Mouse (Mus musculus): ENCODE measurements around the gene Olfr155.

The Olfr155 gene

DNA sequence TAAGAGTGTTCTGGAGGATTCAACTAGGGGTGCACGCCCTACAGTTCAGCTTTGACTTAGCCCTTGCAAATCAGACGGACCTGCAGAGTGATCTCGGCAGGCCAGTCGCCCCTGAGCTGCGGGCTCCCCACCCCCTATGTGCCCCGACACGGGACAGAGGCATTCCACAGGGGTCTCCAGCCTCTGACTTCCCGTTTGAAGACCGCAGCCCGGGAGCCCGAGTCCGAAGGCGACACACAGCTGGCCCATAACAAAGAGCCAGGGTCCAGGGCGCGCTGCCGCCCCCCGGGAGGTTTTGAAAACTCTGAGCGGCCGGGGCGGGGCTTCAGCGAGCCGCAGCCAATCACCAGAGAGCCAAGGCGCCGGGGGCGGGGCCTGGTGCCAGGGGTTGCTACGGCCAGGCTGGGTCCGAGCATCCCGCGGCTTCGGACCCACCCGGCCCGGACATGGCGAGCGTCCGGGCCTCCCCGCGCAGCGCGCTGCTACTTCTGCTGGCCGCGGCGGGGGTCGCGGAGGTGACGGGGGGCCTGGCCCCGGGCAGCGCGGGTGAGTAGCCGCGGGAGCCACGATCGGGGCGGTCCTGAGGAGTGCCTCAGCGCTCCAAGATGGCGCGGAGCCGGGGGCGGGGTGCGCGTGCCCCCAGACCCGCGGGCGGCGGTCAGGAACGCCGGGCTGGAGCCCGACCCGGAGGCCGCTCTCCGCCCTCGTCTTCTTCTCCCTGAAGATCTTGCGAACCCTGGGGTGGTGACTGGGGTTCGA lies 24.0 kb downstream of the Olfr155 start, which contains the start of gene Reck:
Gene Reck, plus strand, starts transcription at position 371 of the 759 bp plus-strand sequence.
- Histone ChIP-seq H3K27me3 (ENCODE audit: control insufficient read depth, insufficient read depth, low read length, poor library complexity, severe bottlenecking) (no peaks in the 10 kb centered on the region), H3K36me3 (ENCODE audit: control insufficient read depth, insufficient read depth, low read length, poor library complexity, severe bottlenecking) (no peaks in the 10 kb centered on the region)
- DNase-seq (ENCODE audit: low read depth, low spot score), result peak; percentile 54

DNA sequence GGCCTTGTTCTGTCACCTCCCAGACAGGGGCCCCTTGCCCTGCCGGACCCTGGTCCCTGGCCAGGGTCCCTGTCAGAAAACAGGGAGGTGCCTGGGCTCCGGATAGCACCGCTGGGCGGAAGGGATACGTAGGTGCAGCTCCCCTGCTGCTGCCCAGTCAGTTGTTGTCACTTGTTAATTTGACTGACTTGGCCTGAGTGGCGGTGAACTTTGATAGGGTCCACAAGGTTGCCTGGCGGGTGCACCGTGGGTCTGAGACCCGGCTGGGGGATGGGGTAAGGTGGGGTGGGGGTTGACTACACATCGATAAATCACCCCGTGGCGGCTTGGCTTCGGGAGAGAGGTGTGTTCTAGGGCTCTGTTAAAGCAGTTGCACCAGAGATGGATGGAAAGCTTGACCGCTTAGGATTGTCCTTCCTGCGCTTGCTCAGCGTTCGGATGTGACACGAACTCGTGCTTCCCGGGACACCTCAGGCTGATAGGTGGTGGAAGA lies 24.6 kb downstream of the Olfr155 start:
- H3K27me3 ChIP-seq (ENCODE audit: control insufficient read depth, insufficient read depth, low read length, poor library complexity, severe bottlenecking), result no peaks in the 10 kb centered on the region
- H3K36me3 ChIP-seq (ENCODE audit: control insufficient read depth, insufficient read depth, low read length, poor library complexity, severe bottlenecking), result no peaks in the 10 kb centered on the region
- peak; percentile 11 for DNase-seq (ENCODE audit: low read depth, low spot score)

DNA sequence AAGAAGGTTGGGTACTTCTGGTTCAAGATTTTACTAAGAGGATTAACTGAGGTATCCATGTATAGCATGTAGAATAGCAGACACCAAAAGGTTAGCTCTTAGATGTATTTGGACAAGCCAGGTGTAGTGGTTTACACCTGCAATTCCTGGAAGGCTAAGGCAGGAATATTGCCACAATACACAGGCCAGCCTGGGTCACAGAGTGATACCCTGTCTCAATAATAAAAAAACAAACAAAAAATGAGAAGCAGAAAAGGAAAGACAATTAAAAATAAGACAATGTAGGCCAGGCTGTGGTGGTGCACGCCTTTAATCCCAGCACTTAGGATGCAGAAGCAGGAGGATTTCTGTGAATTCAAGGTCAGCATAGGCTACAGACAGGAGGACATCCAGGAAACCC lies 25.9 kb downstream of the Olfr155 start:
- DNase-seq (ENCODE audit: low read depth, low spot score), result no peak
- no peaks in the 10 kb centered on the region for H3K36me3 ChIP-seq (ENCODE audit: control insufficient read depth, insufficient read depth, low read length, poor library complexity, severe bottlenecking)
- H3K27me3 ChIP-seq (ENCODE audit: control insufficient read depth, insufficient read depth, low read length, poor library complexity, severe bottlenecking), result no peaks in the 10 kb centered on the region

DNA sequence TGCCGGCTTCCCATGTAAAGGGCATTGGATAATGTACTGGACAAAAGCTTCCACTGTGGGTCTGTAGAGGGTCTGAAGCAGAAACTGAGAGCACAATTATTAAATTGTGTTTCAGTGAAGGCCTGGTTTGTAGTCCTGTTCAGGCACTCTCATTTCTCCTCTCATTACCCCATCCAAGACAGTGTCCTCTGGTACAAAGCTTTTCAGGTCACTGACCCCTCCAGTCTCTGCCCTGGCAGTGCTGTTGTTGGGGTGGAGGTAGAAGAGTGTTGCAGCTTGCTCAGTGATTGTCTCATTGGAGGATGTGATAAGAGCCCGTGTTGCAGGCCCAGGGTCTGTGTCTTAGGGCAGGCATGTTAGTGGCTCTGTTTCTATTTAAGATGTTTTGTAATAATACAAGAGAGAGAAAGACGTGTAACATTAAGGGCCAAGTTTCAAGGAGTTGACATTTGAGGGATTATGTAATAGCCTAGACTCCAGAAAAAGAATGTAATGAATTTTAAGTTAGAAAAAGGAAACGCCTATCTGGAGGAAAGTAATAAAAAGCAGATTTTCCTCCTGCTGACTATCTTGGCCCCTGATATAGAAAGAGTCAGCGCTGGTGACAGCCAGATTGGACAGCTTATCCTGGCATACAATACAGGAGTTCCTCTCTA lies 26.9 kb downstream of the Olfr155 start:
- no peak for DNase-seq (ENCODE audit: low read depth, low spot score)
- no peaks in the 10 kb centered on the region for H3K36me3 ChIP-seq (ENCODE audit: control insufficient read depth, insufficient read depth, low read length, poor library complexity, severe bottlenecking)
- no peaks in the 10 kb centered on the region for H3K27me3 ChIP-seq (ENCODE audit: control insufficient read depth, insufficient read depth, low read length, poor library complexity, severe bottlenecking)

DNA sequence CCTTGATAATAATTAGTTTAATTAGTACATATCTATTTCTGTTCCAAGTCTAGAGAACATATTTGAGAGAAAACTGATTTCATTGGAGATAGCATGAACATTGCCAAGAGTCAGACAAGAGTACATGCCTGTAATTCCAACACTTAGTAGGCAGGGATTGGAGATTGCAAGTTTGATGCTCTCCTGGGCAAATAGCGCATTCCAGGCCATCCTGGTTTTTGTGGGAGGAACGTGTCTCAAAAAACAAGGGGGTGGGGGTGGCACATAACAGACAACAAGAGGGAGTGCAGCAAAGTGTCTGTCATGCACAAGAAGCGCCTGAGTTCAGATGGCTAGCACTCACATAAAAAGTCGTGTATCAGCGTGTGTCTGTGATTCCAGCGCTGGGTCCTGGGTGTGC lies 28.2 kb downstream of the Olfr155 start:
- no peaks in the 10 kb centered on the region for H3K36me3 ChIP-seq (ENCODE audit: control insufficient read depth, insufficient read depth, low read length, poor library complexity, severe bottlenecking)
- no peak for DNase-seq (ENCODE audit: low read depth, low spot score)
- no peaks in the 10 kb centered on the region for H3K27me3 ChIP-seq (ENCODE audit: control insufficient read depth, insufficient read depth, low read length, poor library complexity, severe bottlenecking)

DNA sequence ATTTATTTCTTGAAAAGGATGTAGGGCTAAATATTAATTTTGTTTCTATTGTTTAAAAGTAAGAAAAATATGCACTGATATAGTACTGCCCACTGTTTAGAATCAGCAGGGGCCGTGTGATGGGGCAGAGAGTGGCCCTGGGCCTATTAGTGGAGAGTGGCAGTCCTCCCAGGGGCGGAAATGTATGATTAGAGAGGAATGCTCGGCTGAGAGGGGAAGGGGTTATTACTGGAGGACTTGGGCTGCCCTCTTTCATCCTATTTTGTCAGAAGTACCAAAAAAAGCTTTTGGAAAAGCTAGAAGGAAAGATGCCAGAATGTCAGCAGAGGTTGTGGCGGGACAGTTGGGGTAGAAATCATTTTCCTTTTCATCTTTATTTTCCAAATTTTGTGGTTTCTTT lies 32.8 kb downstream of the Olfr155 start:
- Histone ChIP-seq H3K36me3 (ENCODE audit: control insufficient read depth, insufficient read depth, low read length, poor library complexity, severe bottlenecking) (no peaks in the 10 kb centered on the region), H3K27me3 (ENCODE audit: control insufficient read depth, insufficient read depth, low read length, poor library complexity, severe bottlenecking) (no peaks in the 10 kb centered on the region)
- DNase-seq (ENCODE audit: low read depth, low spot score), result no peak

DNA sequence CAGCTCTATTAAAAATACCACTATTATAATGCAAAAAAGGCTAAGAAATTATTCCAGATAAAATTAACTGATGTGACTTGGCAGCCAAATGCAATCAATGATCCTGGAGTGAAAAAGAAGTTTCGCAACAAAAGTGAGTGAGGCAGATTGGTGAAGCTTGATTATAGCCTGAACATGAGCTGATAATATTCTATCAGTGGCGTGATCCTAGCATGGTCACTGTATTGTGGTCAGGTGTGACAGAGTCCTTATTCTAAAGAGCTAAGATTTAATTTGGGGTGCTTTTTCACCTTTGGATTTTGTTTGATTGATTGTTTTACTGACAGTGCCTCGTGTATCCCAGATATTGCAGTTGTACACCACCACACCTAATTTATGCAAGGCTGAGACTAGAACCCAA lies 39.9 kb downstream of the Olfr155 start:
- Histone ChIP-seq H3K36me3 (ENCODE audit: control insufficient read depth, insufficient read depth, low read length, poor library complexity, severe bottlenecking) (no peaks in the 10 kb centered on the region), H3K27me3 (ENCODE audit: control insufficient read depth, insufficient read depth, low read length, poor library complexity, severe bottlenecking) (no peaks in the 10 kb centered on the region)
- DNase-seq (ENCODE audit: low read depth, low spot score), result no peak

DNA sequence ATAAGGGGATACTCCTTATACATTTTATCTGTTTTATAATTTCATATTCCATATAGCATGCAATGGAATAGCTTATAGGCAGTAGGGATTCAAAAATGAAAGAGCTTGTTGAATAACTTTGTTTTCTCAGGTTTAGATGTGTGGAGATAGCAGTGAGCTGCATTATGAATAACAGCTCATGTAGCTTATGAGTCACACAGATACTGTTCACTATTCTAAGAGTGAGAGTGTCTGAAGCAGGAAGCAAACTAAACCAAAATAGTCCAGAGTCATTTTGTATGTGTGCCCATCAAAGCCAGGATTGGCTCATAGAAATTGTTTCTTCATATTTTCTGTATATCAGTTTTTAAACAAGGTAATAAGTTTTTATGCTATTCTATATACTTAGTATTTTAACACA lies 45.8 kb downstream of the Olfr155 start:
- no peaks in the 10 kb centered on the region for H3K27me3 ChIP-seq (ENCODE audit: control insufficient read depth, insufficient read depth, low read length, poor library complexity, severe bottlenecking)
- no peak for DNase-seq (ENCODE audit: low read depth, low spot score)
- no peaks in the 10 kb centered on the region for H3K36me3 ChIP-seq (ENCODE audit: control insufficient read depth, insufficient read depth, low read length, poor library complexity, severe bottlenecking)

DNA sequence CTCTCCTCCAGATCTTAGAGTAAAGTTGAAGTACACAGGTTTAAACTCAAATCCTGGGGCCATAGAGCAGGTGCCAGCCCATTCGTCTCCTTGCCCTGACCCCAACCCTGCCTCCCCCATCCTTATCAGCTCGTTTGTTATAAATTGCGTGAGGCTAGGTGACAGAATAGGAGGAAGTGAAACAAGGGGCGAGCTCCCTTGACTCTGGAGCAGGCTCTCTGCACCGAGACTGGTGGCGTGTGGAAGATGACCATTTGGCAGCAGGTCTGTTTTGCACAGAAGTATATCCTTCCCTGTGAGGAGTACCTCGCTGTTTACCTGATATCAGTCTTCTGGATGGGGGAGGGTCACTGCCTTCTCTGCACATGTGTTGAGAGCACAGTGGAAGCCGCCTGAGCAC lies 47.8 kb downstream of the Olfr155 start:
- Histone ChIP-seq H3K27me3 (ENCODE audit: control insufficient read depth, insufficient read depth, low read length, poor library complexity, severe bottlenecking) (no peaks in the 10 kb centered on the region), H3K36me3 (ENCODE audit: control insufficient read depth, insufficient read depth, low read length, poor library complexity, severe bottlenecking) (no peaks in the 10 kb centered on the region)
- DNase-seq (ENCODE audit: low read depth, low spot score), result peak; percentile 44

DNA sequence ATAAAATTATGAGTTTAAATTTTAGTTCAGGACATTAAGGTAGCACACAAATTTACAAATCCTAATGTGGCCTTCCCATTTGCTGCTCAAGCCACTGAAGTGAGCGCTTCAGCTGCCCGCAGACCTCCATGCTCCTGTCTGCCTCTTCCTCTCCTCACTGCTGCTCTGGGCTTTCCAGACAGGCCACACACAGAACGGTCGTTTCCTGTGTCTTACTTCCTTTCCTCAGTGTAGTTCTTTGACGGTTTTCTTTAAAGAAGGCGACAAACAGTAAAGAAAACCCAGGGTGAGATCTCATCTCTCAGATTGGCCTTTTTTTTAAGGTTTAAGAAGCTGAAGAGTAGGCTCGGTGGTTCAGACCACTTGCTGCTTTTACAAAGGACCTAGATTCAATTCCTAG lies 52.3 kb downstream of the Olfr155 start:
- Histone ChIP-seq H3K36me3 (ENCODE audit: control insufficient read depth, insufficient read depth, low read length, poor library complexity, severe bottlenecking) (no peaks in the 10 kb centered on the region), H3K27me3 (ENCODE audit: control insufficient read depth, insufficient read depth, low read length, poor library complexity, severe bottlenecking) (no peaks in the 10 kb centered on the region)
- no peak for DNase-seq (ENCODE audit: low read depth, low spot score)

DNA sequence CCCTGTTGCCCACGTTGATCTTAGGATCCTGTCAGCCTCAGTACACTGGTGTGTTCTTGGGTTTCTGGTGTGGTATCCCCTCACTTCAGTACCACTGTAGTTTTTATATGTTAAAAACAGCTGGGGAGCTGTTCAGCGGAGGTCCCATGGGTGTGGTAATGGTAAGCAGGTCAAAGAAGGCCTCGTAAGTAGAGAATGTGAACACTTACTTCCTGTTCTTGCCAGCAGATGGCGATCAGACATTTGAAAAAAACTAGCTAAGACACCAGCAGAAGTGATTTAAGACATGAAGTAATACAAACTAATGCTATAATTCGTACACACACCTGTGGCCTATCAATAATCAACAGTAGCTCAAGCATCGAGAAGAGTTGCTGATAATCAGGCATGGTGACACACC lies 55.1 kb downstream of the Olfr155 start:
- peak; percentile 81 for DNase-seq (ENCODE audit: low read depth, low spot score)
- H3K27me3 ChIP-seq (ENCODE audit: control insufficient read depth, insufficient read depth, low read length, poor library complexity, severe bottlenecking), result no peaks in the 10 kb centered on the region

More for the DNA sequence above, 55.1 kb downstream of the Olfr155 start:
- H3K36me3 ChIP-seq (ENCODE audit: control insufficient read depth, insufficient read depth, low read length, poor library complexity, severe bottlenecking), result no peaks in the 10 kb centered on the region
